Mouse (Mus musculus): ENCODE measurements around the gene Trak1. TPM values are rescaled to one million over a fixed set of nuclear protein-coding genes. Genes with fewer than 3 reads are reported as not detected.

The Trak1 gene
- total and polyA plus RNA-seq, 3 experiments: 8.2 to 28.6 (median 18.1) TPM

GRCm38 (mm10) chr9:121467460-121467859 lies 170.2 kb downstream of the Trak1 start:
- DNase-seq (ENCODE audit: extremely low read depth): no peak
- in situ Hi-C loops (cut with MboI; ENCODE audit: low pct_ligation_motif_present, low pct_unique_long_range_greater_than_20kb, low sequenced_read_pairs) (no loop called here), dilution Hi-C loops (cut with MboI; ENCODE audit: extremely low pct_ligation_motif_present, extremely low pct_unique_long_range_greater_than_20kb, low sequenced_read_pairs) (no loop called here)
- H3K27me3 ChIP-seq (replicated peaks): no peaks in the 10 kb centered on the region
- no peak overlapping the region for H3K9ac ChIP-seq (ENCODE audit: insufficient read depth, low read depth)
- no peak overlapping the region for H3K4me3 ChIP-seq (replicated peaks in 1 of 3; ENCODE audit: low read depth in 2 of 3, low read length in 2 of 3, poor library complexity in 1 of 3)
- no peaks in the 10 kb centered on the region for H3K79me2 ChIP-seq (replicated peaks; ENCODE audit: control insufficient read depth, extremely low read depth, insufficient read depth, poor library complexity, severe bottlenecking)
- no peak for TF ChIP-seq UBTF (IDR thresholded peaks at IDR 0.05; ENCODE audit: low read depth, low read length)
- H3K27ac ChIP-seq (ENCODE audit: insufficient read depth, low read depth): no peak overlapping the region
- H3K36me3 ChIP-seq (replicated peaks in 1 of 2; ENCODE audit: control insufficient read depth in 1 of 2, insufficient read depth in 1 of 2, low read length in 1 of 2): peaks cover 22 to 85% of the 10 kb centered on the region in 2 experiments
- no peaks in the 10 kb centered on the region for H3K9me3 ChIP-seq (replicated peaks; ENCODE audit: low read length)
- peaks cover 0 to 5% of the 10 kb centered on the region in 2 experiments; a peak in 1 of 4 replicates for H3K4me1 ChIP-seq (ENCODE audit: control insufficient read depth in 1 of 2, insufficient read depth in 2 of 2)
- no peak overlapping the region for H3K4me2 ChIP-seq (ENCODE audit: insufficient read depth, low read depth, poor library complexity, severe bottlenecking)

GRCm38 (mm10) chr9:121469711-121470110 lies 172.4 kb downstream of the Trak1 start:
- no peak overlapping the region for H3K9ac ChIP-seq (ENCODE audit: insufficient read depth, low read depth)
- H3K27me3 ChIP-seq (replicated peaks): no peaks in the 10 kb centered on the region
- H3K4me1 ChIP-seq (ENCODE audit: control insufficient read depth in 1 of 2, insufficient read depth in 2 of 2): peaks cover 0 to 5% of the 10 kb centered on the region in 2 experiments; a peak in 1 of 4 replicates
- dilution Hi-C loops (cut with MboI; ENCODE audit: extremely low pct_ligation_motif_present, extremely low pct_unique_long_range_greater_than_20kb, low sequenced_read_pairs) (no loop called here), in situ Hi-C loops (cut with MboI; ENCODE audit: low pct_ligation_motif_present, low pct_unique_long_range_greater_than_20kb, low sequenced_read_pairs) (loop anchor here (10.0 kb wide), 1 partner anchor 225 kb away; no protein-coding TSS in a partner anchor)
- H3K9me3 ChIP-seq (replicated peaks; ENCODE audit: low read length): no peaks in the 10 kb centered on the region
- H3K4me2 ChIP-seq (ENCODE audit: insufficient read depth, low read depth, poor library complexity, severe bottlenecking): no peak overlapping the region
- H3K4me3 ChIP-seq (replicated peaks in 1 of 3; ENCODE audit: low read depth in 2 of 3, low read length in 2 of 3, poor library complexity in 1 of 3): no peak overlapping the region
- H3K27ac ChIP-seq (ENCODE audit: insufficient read depth, low read depth): no peak overlapping the region
- peaks cover 27 to 88% of the 10 kb centered on the region in 2 experiments for H3K36me3 ChIP-seq (replicated peaks in 1 of 2; ENCODE audit: control insufficient read depth in 1 of 2, insufficient read depth in 1 of 2, low read length in 1 of 2)
- TF ChIP-seq POLR2AphosphoS2 (IDR thresholded peaks at IDR 0.05; ENCODE audit: low read depth, low read length) (no peak), MAFK (IDR thresholded peaks at IDR 0.05; ENCODE audit: insufficient replicate concordance, low read length) (no peak), ZMIZ1 (IDR thresholded peaks at IDR 0.05; ENCODE audit: low read depth, low read length) (no peak), BHLHE40 (IDR thresholded peaks at IDR 0.05; ENCODE audit: low read depth, low read length) (no peak), KAT2A (IDR thresholded peaks at IDR 0.05; ENCODE audit: insufficient replicate concordance, low read length) (no peak), SIN3A (IDR thresholded peaks at IDR 0.05; ENCODE audit: low read length) (no peak), RCOR1 (conservative IDR thresholded peaks at IDR 0.05; ENCODE audit: low read depth, low read length) (no peak), MXI1 (IDR thresholded peaks at IDR 0.05; ENCODE audit: low read depth, low read length) (no peak), CTCF (conservative IDR thresholded peaks at IDR 0.05 in 1 of 2, IDR thresholded peaks at IDR 0.05 in 1 of 2; ENCODE audit: low read depth in 2 of 2, low read length in 2 of 2) (no peak), HCFC1 (IDR thresholded peaks at IDR 0.05; ENCODE audit: low read depth, low read length) (no peak), ETS1 (conservative IDR thresholded peaks at IDR 0.05; ENCODE audit: low read depth, low read length) (no peak), PAX5 (IDR thresholded peaks at IDR 0.05; ENCODE audit: low read length) (no peak), IRF4 (IDR thresholded peaks at IDR 0.05; ENCODE audit: low read depth, low read length) (no peak), MEF2A (IDR thresholded peaks at IDR 0.05; ENCODE audit: borderline replicate concordance, low read depth, low read length) (no peak), ELF1 (IDR thresholded peaks at IDR 0.05; ENCODE audit: low read depth, low read length) (no peak), TCF12 (IDR thresholded peaks at IDR 0.05; ENCODE audit: low read depth, low read length) (no peak), UBTF (IDR thresholded peaks at IDR 0.05; ENCODE audit: low read depth, low read length) (no peak), GABPA (IDR thresholded peaks at IDR 0.05; ENCODE audit: insufficient replicate concordance, low read depth, low read length) (no peak)
- no peak for DNase-seq (ENCODE audit: extremely low read depth)
- no peaks in the 10 kb centered on the region for H3K79me2 ChIP-seq (replicated peaks; ENCODE audit: control insufficient read depth, extremely low read depth, insufficient read depth, poor library complexity, severe bottlenecking)
